Mouse (Mus musculus) megakaryocyte, embryonic 14.5 days (primary cell): ENCODE data around the gene Tbc1d10c.

ENCODE experiments used
- FLI1 ChIP-seq: IDR thresholded peaks from 2 replicates; pipeline ENCODE4 v1.6.1; 2012; ENCODE audit warnings: low read length, inconsistent platforms, mixed read lengths
- GATA1 ChIP-seq: IDR thresholded peaks from 3 replicates; pipeline ENCODE4 v1.6.1; 2012; ENCODE audit warnings: mixed read lengths, low read length, inconsistent platforms, borderline replicate concordance

- TF ChIP-seq FLI1, result no peak
- TF ChIP-seq GATA1, result no peak
These were observed 38.4 kb downstream of the Tbc1d10c start for GRCm38 (mm10) chr19:4152445-4153231.
